Mouse (Mus musculus): ENCODE results near the gene Ccdc160. TPM values are rescaled to one million over a fixed set of nuclear protein-coding genes. Genes with fewer than 3 reads are reported as not detected.

The Ccdc160 gene
- polyA plus RNA-seq (2014; fragmentation: Nextera tagmentation; extraction: Ambion mirVana) = 4.6 and 5.9 TPM in 2 replicates

DNA sequence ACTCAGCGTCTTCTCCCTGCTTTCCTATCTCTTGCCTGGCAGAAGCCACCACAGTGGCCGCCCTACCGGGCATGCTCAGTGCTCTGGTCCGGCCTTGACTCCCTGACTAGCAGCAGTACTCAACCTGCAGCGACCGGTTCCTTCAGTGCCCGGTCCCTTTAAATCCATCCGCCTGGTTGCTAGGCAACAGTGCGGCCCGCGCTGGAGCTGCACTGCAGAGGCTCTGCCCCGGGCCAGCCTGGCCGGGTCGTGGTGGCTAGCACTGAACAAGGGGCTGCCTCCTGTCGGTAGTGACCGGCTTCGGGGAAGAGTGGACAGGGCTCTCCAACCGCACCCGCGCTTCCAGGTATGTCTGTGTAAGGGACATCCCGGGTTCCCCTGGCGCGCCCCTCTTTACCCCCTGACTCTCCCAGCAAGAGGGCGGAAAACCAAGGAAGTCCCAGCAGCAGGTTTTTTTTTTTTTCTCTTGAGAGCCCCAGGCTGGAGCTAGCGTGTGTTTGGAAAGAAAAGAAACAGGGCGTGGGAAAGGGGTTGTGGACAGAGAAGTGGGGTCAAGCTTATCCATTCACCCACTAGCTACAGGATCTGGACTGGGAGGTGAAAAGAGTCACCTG lies at the start of gene Ccdc160:
TSS of gene Ccdc160 (plus strand) at position 221 of the 614 bp plus-strand sequence.
- H3K4me3 ChIP-seq (ENCODE audit: low read depth, low read length) = peak within 1 kb of the TSS; percentile 38
- no peaks in the 10 kb centered on the region for H3K27me3 ChIP-seq (ENCODE audit: control insufficient read depth, insufficient read depth, low read length)
- ATAC-seq (ENCODE audit: insufficient read depth, low FRiP score, low TSS enrichment) (peak; percentile 94), DNase-seq (ENCODE audit: low spot score) (peak; percentile 85)
- H3K9me3 ChIP-seq (ENCODE audit: control insufficient read depth, low read length) = no peaks in the 10 kb centered on the region
- H3K27ac ChIP-seq (ENCODE audit: low read depth, low read length) = 0 out of 2 replicates have a peak within 1 kb of the TSS, but pooled peaks have one; percentile 20
- H3K4me1 ChIP-seq (ENCODE audit: control insufficient read depth, insufficient read depth, low read length) = 0 out of 2 replicates have a peak, but pooled peaks cover 3% of the 10 kb centered on the region
- WGBS = 10% methylated on average over 26 of the region's 26 CpGs
- H3K36me3 ChIP-seq (ENCODE audit: control insufficient read depth, insufficient read depth, low read length) = no peaks in the 10 kb centered on the region
- peak within 1 kb of the TSS; percentile 46 for H3K4me2 ChIP-seq (ENCODE audit: low read depth)
- peak within 1 kb of the TSS; percentile 50; the same call in 1 of the 2 replicates for H3K9ac ChIP-seq (ENCODE audit: low read length)

GRCm38 (mm10) chrX:52743781-52744180 lies 47.2 kb upstream of the Ccdc160 start:
- H3K4me2 ChIP-seq (ENCODE audit: low read depth) = peak overlapping the region; percentile 63
- peak overlapping the region; percentile 49; the same call in 1 of the 2 replicates for H3K9ac ChIP-seq (ENCODE audit: low read length)
- H3K4me3 ChIP-seq (ENCODE audit: low read depth, low read length) = peak overlapping the region; percentile 45
- H3K4me1 ChIP-seq (ENCODE audit: control insufficient read depth, insufficient read depth, low read length) = no peaks in the 10 kb centered on the region
- H3K9me3 ChIP-seq (ENCODE audit: control insufficient read depth, low read length) = no peaks in the 10 kb centered on the region
- 13% methylated on average over 15 of the region's 15 CpGs for WGBS
- ATAC-seq (ENCODE audit: insufficient read depth, low FRiP score, low TSS enrichment) (no peak), DNase-seq (ENCODE audit: low spot score) (peak; percentile 24)
- H3K27me3 ChIP-seq (ENCODE audit: control insufficient read depth, insufficient read depth, low read length) = no peaks in the 10 kb centered on the region
- no peaks in the 10 kb centered on the region for H3K36me3 ChIP-seq (ENCODE audit: control insufficient read depth, insufficient read depth, low read length)
- H3K27ac ChIP-seq (ENCODE audit: low read depth, low read length) = no peak overlapping the region

DNA sequence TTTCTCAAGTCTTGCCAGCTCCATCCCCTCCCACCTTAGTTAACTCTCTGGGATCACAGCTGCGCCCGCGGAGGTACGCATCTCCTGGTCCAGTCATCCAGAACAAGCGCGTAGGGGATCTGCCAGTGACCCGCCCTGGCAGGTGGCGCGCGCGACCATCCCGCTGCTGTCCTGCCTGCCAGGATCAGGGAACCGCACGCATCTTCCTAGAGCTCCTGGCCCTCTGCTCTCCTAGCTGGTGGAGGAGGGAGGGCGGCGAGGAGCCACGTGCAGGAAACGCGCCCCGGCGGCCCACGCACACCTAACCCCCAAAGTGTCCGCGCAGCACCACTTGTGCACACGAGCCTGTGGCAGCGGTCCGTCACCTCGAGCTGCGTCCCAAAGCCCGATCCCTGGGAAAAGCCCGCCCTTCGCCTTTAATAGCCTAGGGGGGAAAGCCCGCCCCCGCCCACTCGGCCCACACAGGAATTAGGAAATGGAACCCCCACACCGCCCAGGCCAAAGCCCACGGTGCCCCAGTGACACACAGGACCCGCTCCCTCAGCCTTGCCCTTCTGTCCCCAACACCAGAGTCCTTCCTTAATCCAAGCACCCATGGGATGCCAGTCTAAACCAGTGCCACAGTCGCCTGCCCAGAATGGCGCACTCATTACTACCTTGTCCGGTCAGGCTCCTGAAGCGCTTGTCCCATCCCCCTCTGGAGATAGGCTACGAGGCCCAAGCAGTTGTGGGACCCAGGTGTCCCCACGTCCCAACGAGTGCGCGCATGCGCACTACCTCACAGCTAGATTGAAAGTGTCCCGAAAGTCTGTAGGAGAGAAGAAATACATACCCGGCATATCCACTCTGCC lies 46.6 kb upstream of the Ccdc160 start:
- H3K4me1 ChIP-seq (ENCODE audit: control insufficient read depth, insufficient read depth, low read length) = no peaks in the 10 kb centered on the region
- H3K4me2 ChIP-seq (ENCODE audit: low read depth) = peak overlapping the region; percentile 63
- no peaks in the 10 kb centered on the region for H3K36me3 ChIP-seq (ENCODE audit: control insufficient read depth, insufficient read depth, low read length)
- DNase-seq (ENCODE audit: low spot score) (peak; percentile 53), ATAC-seq (ENCODE audit: insufficient read depth, low FRiP score, low TSS enrichment) (peak; percentile 41; the same call in 1 of the 2 replicates)
- H3K9ac ChIP-seq (ENCODE audit: low read length) = peak overlapping the region; percentile 49
- no peak overlapping the region for H3K27ac ChIP-seq (ENCODE audit: low read depth, low read length)
- H3K27me3 ChIP-seq (ENCODE audit: control insufficient read depth, insufficient read depth, low read length) = no peaks in the 10 kb centered on the region
- WGBS = 22% methylated on average over 49 of the region's 50 CpGs
- peak overlapping the region; percentile 45 for H3K4me3 ChIP-seq (ENCODE audit: low read depth, low read length)
- no peaks in the 10 kb centered on the region for H3K9me3 ChIP-seq (ENCODE audit: control insufficient read depth, low read length)

DNA sequence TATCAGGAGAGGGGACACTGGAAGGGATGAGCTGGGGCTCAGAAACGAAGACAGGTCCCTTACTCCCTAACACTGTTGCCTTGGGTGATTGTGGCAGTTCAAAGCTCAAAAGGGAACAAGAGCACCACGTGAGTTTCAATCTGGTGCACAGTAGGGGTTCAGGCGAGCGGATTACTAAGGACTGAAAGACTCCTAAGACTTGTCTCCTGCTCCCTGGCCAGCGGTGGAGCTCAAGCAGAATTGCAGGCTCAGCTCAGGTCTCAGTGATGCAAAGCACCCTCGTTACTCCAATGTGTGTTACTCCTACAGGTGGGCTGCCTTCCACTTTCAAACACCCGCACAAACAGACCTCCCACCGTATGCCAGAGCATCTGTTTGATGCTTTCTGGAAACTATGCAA lies 45.5 kb upstream of the Ccdc160 start:
- DNase-seq (ENCODE audit: low spot score) = peak; percentile 12
- H3K4me3 ChIP-seq (ENCODE audit: low read depth, low read length) = no peak overlapping the region

DNA sequence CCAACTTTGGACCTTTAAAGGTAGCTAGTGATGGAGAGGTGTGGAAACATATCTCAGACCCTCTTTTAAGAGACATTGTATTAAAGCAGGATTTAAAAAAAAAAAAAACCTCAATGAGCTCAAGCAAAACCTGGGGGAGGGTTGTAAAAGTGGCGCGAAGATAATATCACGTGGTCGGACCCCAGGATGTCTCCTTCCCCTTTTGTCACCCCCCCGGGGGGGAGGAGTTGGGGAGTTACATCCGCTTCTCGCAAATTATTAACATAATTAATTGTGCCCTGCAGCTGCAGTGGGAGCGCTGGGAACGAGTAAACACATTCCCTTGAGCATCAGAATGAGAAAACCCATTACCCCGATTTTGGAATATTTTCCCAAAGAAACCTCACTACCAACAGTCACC lies 45.1 kb upstream of the Ccdc160 start:
- DNase-seq (ENCODE audit: low spot score) (no peak), ATAC-seq (ENCODE audit: insufficient read depth, low FRiP score, low TSS enrichment) (no peak)
- no peak overlapping the region for H3K27ac ChIP-seq (ENCODE audit: low read depth, low read length)
- no peak overlapping the region for H3K4me3 ChIP-seq (ENCODE audit: low read depth, low read length)
- WGBS = 17% methylated on average over 10 of the region's 10 CpGs
- no peaks in the 10 kb centered on the region for H3K4me1 ChIP-seq (ENCODE audit: control insufficient read depth, insufficient read depth, low read length)
- no peaks in the 10 kb centered on the region for H3K27me3 ChIP-seq (ENCODE audit: control insufficient read depth, insufficient read depth, low read length)
- no peaks in the 10 kb centered on the region for H3K9me3 ChIP-seq (ENCODE audit: control insufficient read depth, low read length)
- H3K4me2 ChIP-seq (ENCODE audit: low read depth) = no peak overlapping the region
- H3K36me3 ChIP-seq (ENCODE audit: control insufficient read depth, insufficient read depth, low read length) = no peaks in the 10 kb centered on the region
- H3K9ac ChIP-seq (ENCODE audit: low read length) = no peak overlapping the region

More for the DNA sequence above, 45.5 kb upstream of the Ccdc160 start:
- WGBS = 7% methylated on average over 8 of the region's 8 CpGs
- ATAC-seq (ENCODE audit: insufficient read depth, low FRiP score, low TSS enrichment) = no peak
- Histone ChIP-seq H3K36me3 (ENCODE audit: control insufficient read depth, insufficient read depth, low read length) (no peaks in the 10 kb centered on the region), H3K27ac (ENCODE audit: low read depth, low read length) (no peak overlapping the region), H3K9ac (ENCODE audit: low read length) (no peak overlapping the region), H3K27me3 (ENCODE audit: control insufficient read depth, insufficient read depth, low read length) (no peaks in the 10 kb centered on the region), H3K4me2 (ENCODE audit: low read depth) (no peak overlapping the region), H3K9me3 (ENCODE audit: control insufficient read depth, low read length) (no peaks in the 10 kb centered on the region), H3K4me1 (ENCODE audit: control insufficient read depth, insufficient read depth, low read length) (no peaks in the 10 kb centered on the region)

GRCm38 (mm10) chrX:52746849-52747248 lies 44.2 kb upstream of the Ccdc160 start:
- ATAC-seq (ENCODE audit: insufficient read depth, low FRiP score, low TSS enrichment) (no peak), DNase-seq (ENCODE audit: low spot score) (peak; percentile 25)
- no peak overlapping the region for H3K27ac ChIP-seq (ENCODE audit: low read depth, low read length)
- no peaks in the 10 kb centered on the region for H3K9me3 ChIP-seq (ENCODE audit: control insufficient read depth, low read length)
- 28% methylated on average over 1 of the region's 1 CpGs for WGBS
- no peak overlapping the region for H3K9ac ChIP-seq (ENCODE audit: low read length)
- no peak overlapping the region for H3K4me3 ChIP-seq (ENCODE audit: low read depth, low read length)
- no peaks in the 10 kb centered on the region for H3K27me3 ChIP-seq (ENCODE audit: control insufficient read depth, insufficient read depth, low read length)
- no peak overlapping the region for H3K4me2 ChIP-seq (ENCODE audit: low read depth)
- no peaks in the 10 kb centered on the region for H3K36me3 ChIP-seq (ENCODE audit: control insufficient read depth, insufficient read depth, low read length)
- no peaks in the 10 kb centered on the region for H3K4me1 ChIP-seq (ENCODE audit: control insufficient read depth, insufficient read depth, low read length)

GRCm38 (mm10) chrX:52753491-52754085 lies 37.4 kb upstream of the Ccdc160 start:
- Histone ChIP-seq H3K4me2 (ENCODE audit: low read depth) (no peak overlapping the region), H3K27ac (ENCODE audit: low read depth, low read length) (no peak overlapping the region), H3K4me3 (ENCODE audit: low read depth, low read length) (no peak overlapping the region), H3K4me1 (ENCODE audit: control insufficient read depth, insufficient read depth, low read length) (no peaks in the 10 kb centered on the region), H3K27me3 (ENCODE audit: control insufficient read depth, insufficient read depth, low read length) (no peaks in the 10 kb centered on the region), H3K36me3 (ENCODE audit: control insufficient read depth, insufficient read depth, low read length) (no peaks in the 10 kb centered on the region), H3K9me3 (ENCODE audit: control insufficient read depth, low read length) (no peaks in the 10 kb centered on the region), H3K9ac (ENCODE audit: low read length) (no peak overlapping the region)
- ATAC-seq (ENCODE audit: insufficient read depth, low FRiP score, low TSS enrichment) (no peak), DNase-seq (ENCODE audit: low spot score) (no peak)
- 22% methylated on average over 6 of the region's 6 CpGs for WGBS

DNA sequence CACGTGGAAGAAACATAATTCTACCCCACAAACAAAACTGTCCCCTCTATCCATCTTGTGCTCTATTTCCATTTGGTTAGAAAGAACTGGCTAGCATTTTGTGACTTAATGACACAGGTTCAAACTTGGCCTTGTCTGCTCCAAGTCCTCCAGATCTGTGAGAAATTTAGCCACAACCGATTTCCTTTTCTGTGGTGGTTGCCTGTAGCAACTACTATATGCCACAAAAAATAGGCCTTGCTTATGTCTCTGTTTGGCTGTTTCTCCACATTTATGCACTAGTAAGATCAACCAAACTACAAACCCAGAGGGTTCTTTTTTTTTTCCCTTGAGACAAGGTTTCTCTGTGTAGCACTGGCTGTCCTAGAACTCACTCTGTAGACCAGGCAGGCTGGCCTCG lies 33.8 kb upstream of the Ccdc160 start:
- H3K36me3 ChIP-seq (ENCODE audit: control insufficient read depth, insufficient read depth, low read length) = no peaks in the 10 kb centered on the region
- DNase-seq (ENCODE audit: low spot score) (no peak), ATAC-seq (ENCODE audit: insufficient read depth, low FRiP score, low TSS enrichment) (no peak)
- no peak overlapping the region for H3K27ac ChIP-seq (ENCODE audit: low read depth, low read length)
- H3K4me1 ChIP-seq (ENCODE audit: control insufficient read depth, insufficient read depth, low read length) = no peaks in the 10 kb centered on the region
- H3K27me3 ChIP-seq (ENCODE audit: control insufficient read depth, insufficient read depth, low read length) = no peaks in the 10 kb centered on the region
- no peak overlapping the region for H3K9ac ChIP-seq (ENCODE audit: low read length)
- no peak overlapping the region for H3K4me2 ChIP-seq (ENCODE audit: low read depth)
- no peaks in the 10 kb centered on the region for H3K9me3 ChIP-seq (ENCODE audit: control insufficient read depth, low read length)
- WGBS = 91% methylated on average over 3 of the region's 3 CpGs
- no peak overlapping the region for H3K4me3 ChIP-seq (ENCODE audit: low read depth, low read length)
